Mouse (Mus musculus) kidney, embryonic 15.5 days (tissue): ENCODE measurements around the gene 6820408C15Rik. TPM values are rescaled to one million over a fixed set of nuclear protein-coding genes. Genes with fewer than 3 reads are reported as not detected.
"Not testable (repeated sequence)": the region's sequence is repeated elsewhere in the genome, so short reads cannot be mapped to it uniquely, and the experiment has no call there.

Source experiments
- ATAC-seq: fragments of 200-750 bp; cut with Nextera tagmentation; replicated peaks from 2 replicates; pipeline ENCODE4 v1.8.0; 2017; ENCODE audit warnings: moderate TSS enrichment; ENCODE audit not compliant: low FRiP score
- H3K27ac ChIP-seq: fragments of 300-500 bp; sonication (generic); 2 replicates; pipeline ENCODE4 v1.5.1; 2015; ENCODE audit warnings: mild to moderate bottlenecking, inconsistent platforms
- H3K27me3 ChIP-seq: fragments of 300-500 bp; sonication (generic); 2 replicates; pipeline ENCODE4 v1.6.1; 2015; ENCODE audit warnings: inconsistent platforms
- H3K36me3 ChIP-seq: fragments of 300-500 bp; sonication (generic); 2 replicates; pipeline ENCODE4 v1.6.1; 2015; ENCODE audit warnings: inconsistent platforms
- H3K4me1 ChIP-seq: fragments of 300-500 bp; sonication (generic); 2 replicates; pipeline ENCODE4 v1.6.1; 2015; ENCODE audit warnings: inconsistent platforms
- H3K4me2 ChIP-seq: fragments of 300-500 bp; sonication (generic); 2 replicates; pipeline ENCODE4 v1.6.1; 2015; ENCODE audit warnings: moderate library complexity, mild to moderate bottlenecking, inconsistent platforms
- H3K4me3 ChIP-seq: fragments of 300-500 bp; sonication (generic); replicated peaks from 2 replicates; pipeline ENCODE4 v1.5.1; 2015; ENCODE audit warnings: mild to moderate bottlenecking, inconsistent platforms
- H3K9ac ChIP-seq: fragments of 300-500 bp; sonication (generic); 2 replicates; pipeline ENCODE4 v1.6.1; 2015; ENCODE audit warnings: mild to moderate bottlenecking, inconsistent platforms
- H3K9me3 ChIP-seq: fragments of 300-500 bp; sonication (generic); replicated peaks from 2 replicates; pipeline ENCODE4 v1.6.1; 2016; ENCODE audit warnings: inconsistent platforms
- WGBS: fragments of 180-500 bp; shearing (Covaris S2); methylation state at CpG from one replicate; pipeline ENCODE4 v1.1.7; 2015; ENCODE audit warnings: mixed read lengths; 5-methylcytosine and 5-hydroxymethylcytosine counted together
- polyA plus RNA-seq: library from polyadenylated mRNA; unstranded; fragments of >200 nt; fragmentation: Nextera tagmentation; extraction: Ambion mirVana; gene quantifications from 2 replicates; pipeline ENCODE4 v1.2.1, GENCODE M21; 2015

6820408C15Rik gene
- polyA plus RNA-seq, 1 experiment from 2014 or later, result 0.56 TPM

GRCm38 (mm10) chr2:152412526-152413157, 2.7 kb upstream of the 6820408C15Rik start:
- H3K4me3 ChIP-seq, result peak overlapping the region; percentile 88
- H3K9ac ChIP-seq, result peak overlapping the region; percentile 98
- H3K36me3 ChIP-seq, result 0 out of 2 replicates have a peak, but pooled peaks cover 4% of the 10 kb centered on the region
- peaks cover 7% of the 10 kb centered on the region; the same call in 1 of the 2 replicates for H3K9me3 ChIP-seq
- peak overlapping the region; percentile 70 for H3K4me2 ChIP-seq
- WGBS, result 4% methylated on average over 15 of the region's 15 CpGs
- H3K27me3 ChIP-seq, result no peaks in the 10 kb centered on the region
- peaks cover 43% of the 10 kb centered on the region for H3K4me1 ChIP-seq
- no peak for ATAC-seq
- peak overlapping the region; percentile 98 for H3K27ac ChIP-seq

GRCm38 (mm10) chr2:152413158-152413764, 2.1 kb upstream of the 6820408C15Rik start:
- Histone ChIP-seq H3K4me1 (peaks cover 43% of the 10 kb centered on the region), H3K9me3 (peaks cover 7% of the 10 kb centered on the region; the same call in 1 of the 2 replicates), H3K4me2 (peak overlapping the region; percentile 70), H3K4me3 (peak overlapping the region; percentile 88), H3K27me3 (no peaks in the 10 kb centered on the region), H3K36me3 (0 out of 2 replicates have a peak, but pooled peaks cover 4% of the 10 kb centered on the region), H3K9ac (peak overlapping the region; percentile 98), H3K27ac (peak overlapping the region; percentile 98)
- ATAC-seq, result no peak
- WGBS, result 2% methylated on average over 21 of the region's 21 CpGs

- H3K4me1 ChIP-seq, result peaks cover 43% of the 10 kb centered on the region
- H3K9ac ChIP-seq, result peak overlapping the region; percentile 98
- H3K4me3 ChIP-seq, result peak overlapping the region; percentile 88
- H3K9me3 ChIP-seq, result peaks cover 7% of the 10 kb centered on the region; the same call in 1 of the 2 replicates
- H3K27me3 ChIP-seq, result no peaks in the 10 kb centered on the region
- 0 out of 2 replicates have a peak, but pooled peaks cover 4% of the 10 kb centered on the region for H3K36me3 ChIP-seq
- H3K27ac ChIP-seq, result peak overlapping the region; percentile 98
- H3K4me2 ChIP-seq, result peak overlapping the region; percentile 70
- under 1% methylated on average over 86 of the region's 86 CpGs for WGBS
- peak; percentile 0; the same call in 1 of the 2 replicates for ATAC-seq
Observed at GRCm38 (mm10) chr2:152413765-152414584, 1.4 kb upstream of the 6820408C15Rik start.

- peak within 1 kb of the TSS; percentile 70 for H3K4me2 ChIP-seq
- WGBS, result under 1% methylated on average over 64 of the region's 65 CpGs
- ATAC-seq, result peak; percentile 81
- H3K4me3 ChIP-seq, result peak within 1 kb of the TSS; percentile 88
- no peaks in the 10 kb centered on the region for H3K27me3 ChIP-seq
- 0 out of 2 replicates have a peak, but pooled peaks cover 4% of the 10 kb centered on the region for H3K36me3 ChIP-seq
- H3K4me1 ChIP-seq, result peaks cover 37% of the 10 kb centered on the region
- H3K27ac ChIP-seq, result peak within 1 kb of the TSS; percentile 98
- H3K9ac ChIP-seq, result peak within 1 kb of the TSS; percentile 98
- H3K9me3 ChIP-seq, result peaks cover 7% of the 10 kb centered on the region; the same call in 1 of the 2 replicates
Observed at GRCm38 (mm10) chr2:152414591-152415165, 709 bp upstream of the 6820408C15Rik start, which contains the start of gene Zcchc3. Gene Zcchc3 (minus strand): TSS chr2:152415027.

- no peak for ATAC-seq
- 0 out of 2 replicates have a peak, but pooled peaks cover 4% of the 10 kb centered on the region for H3K36me3 ChIP-seq
- H3K9me3 ChIP-seq, result peaks cover 7% of the 10 kb centered on the region; the same call in 1 of the 2 replicates
- H3K4me1 ChIP-seq, result peaks cover 26% of the 10 kb centered on the region
- WGBS, result 96% methylated on average over 3 of the region's 3 CpGs
- no peaks in the 10 kb centered on the region for H3K27me3 ChIP-seq
- H3K27ac ChIP-seq, result peak overlapping the region; percentile 98
- H3K9ac ChIP-seq, result 0 out of 2 replicates have a peak overlapping the region, but pooled peaks have one; percentile 98
- peak overlapping the region; percentile 88 for H3K4me3 ChIP-seq
- H3K4me2 ChIP-seq, result peak overlapping the region; percentile 70
Observed at GRCm38 (mm10) chr2:152415786-152416185, 399 bp downstream of the 6820408C15Rik start.

GRCm38 (mm10) chr2:152427493-152427892, 12.1 kb downstream of the 6820408C15Rik start:
- no peaks in the 10 kb centered on the region; the same call in 1 of the 2 replicates for H3K9me3 ChIP-seq
- H3K27me3 ChIP-seq, result 0 out of 2 replicates have a peak, but pooled peaks cover 3% of the 10 kb centered on the region
- H3K4me2 ChIP-seq, result peak overlapping the region; percentile 48
- peak overlapping the region; percentile 17; the same call in 1 of the 2 replicates for H3K4me3 ChIP-seq
- no peak overlapping the region for H3K27ac ChIP-seq
- no peaks in the 10 kb centered on the region for H3K36me3 ChIP-seq
- peak; percentile 62; the same call in 1 of the 2 replicates for ATAC-seq
- H3K9ac ChIP-seq, result no peak overlapping the region
- WGBS, result 6% methylated on average over 12 of the region's 12 CpGs
- peaks cover 10% of the 10 kb centered on the region for H3K4me1 ChIP-seq

GRCm38 (mm10) chr2:152428481-152428880, 13.1 kb downstream of the 6820408C15Rik start:
- H3K36me3 ChIP-seq, H3K27me3 ChIP-seq, H3K9ac ChIP-seq, H3K4me3 ChIP-seq, H3K27ac ChIP-seq, ATAC-seq, H3K4me2 ChIP-seq, H3K9me3 ChIP-seq: not testable (repeated sequence)
- WGBS, result 93% methylated on average over 2 of the region's 2 CpGs
- H3K4me1 ChIP-seq, result peaks cover 10% of the 10 kb centered on the region

- 66% methylated on average over 7 of the region's 7 CpGs for WGBS
Observed at GRCm38 (mm10) chr2:152436405-152436901, 21.1 kb downstream of the 6820408C15Rik start.

GRCm38 (mm10) chr2:152436983-152437860, 21.8 kb downstream of the 6820408C15Rik start:
- H3K36me3 ChIP-seq, result no peaks in the 10 kb centered on the region
- no peaks in the 10 kb centered on the region for H3K9me3 ChIP-seq
- H3K4me3 ChIP-seq, result peak overlapping the region; percentile 35
- H3K27ac ChIP-seq, result peak overlapping the region; percentile 25
- peaks cover 10% of the 10 kb centered on the region; the same call in 1 of the 2 replicates for H3K27me3 ChIP-seq
- WGBS, result 4% methylated on average over 23 of the region's 23 CpGs
- peak overlapping the region; percentile 82 for H3K4me2 ChIP-seq
- peak; percentile 68 for ATAC-seq
- H3K9ac ChIP-seq, result peak overlapping the region; percentile 48
- H3K4me1 ChIP-seq, result peaks cover 18% of the 10 kb centered on the region

More at GRCm38 (mm10) chr2:152436405-152436901, 21.1 kb downstream of the 6820408C15Rik start:
- ATAC-seq, result peak; percentile 55
- peaks cover 10% of the 10 kb centered on the region; the same call in 1 of the 2 replicates for H3K27me3 ChIP-seq
- no peak overlapping the region for H3K4me3 ChIP-seq
- no peaks in the 10 kb centered on the region for H3K36me3 ChIP-seq
- peak overlapping the region; percentile 39 for H3K27ac ChIP-seq
- no peak overlapping the region for H3K9ac ChIP-seq
- peaks cover 15% of the 10 kb centered on the region for H3K4me1 ChIP-seq
- H3K9me3 ChIP-seq, result no peaks in the 10 kb centered on the region
- 0 out of 2 replicates have a peak overlapping the region, but pooled peaks have one; percentile 82 for H3K4me2 ChIP-seq

GRCm38 (mm10) chr2:152438963-152439362, 23.6 kb downstream of the 6820408C15Rik start:
- 68% methylated on average over 1 of the region's 1 CpGs for WGBS
- no peaks in the 10 kb centered on the region for H3K36me3 ChIP-seq
- peaks cover 29% of the 10 kb centered on the region for H3K4me1 ChIP-seq
- no peak overlapping the region for H3K9ac ChIP-seq
- H3K9me3 ChIP-seq, result no peaks in the 10 kb centered on the region
- H3K4me3 ChIP-seq, result no peak overlapping the region
- no peak overlapping the region for H3K27ac ChIP-seq
- H3K4me2 ChIP-seq, result no peak overlapping the region
- no peak for ATAC-seq
- peaks cover 6% of the 10 kb centered on the region; the same call in 1 of the 2 replicates for H3K27me3 ChIP-seq
